Comparison of ENCODE assay signal across 1 mouse cellular context in genomic region chr3:61363989-61364660, GRCm38 (mm10).
TF ChIP-seq lines count a peak whose summit lies in the region.

No protein-coding gene starts in this region.

TF ChIP-seq in MEL, 35 proteins besides CTCF, POLR2A, EP300 and RAD21 (continued from another document):
- TF ChIP-seq NRF1 (IDR thresholded peaks at IDR 0.05; ENCODE audit: insufficient read depth, low read depth, low read length, poor library complexity, severe bottlenecking): peak; percentile 89
- TF ChIP-seq CHD2 (IDR thresholded peaks at IDR 0.05; ENCODE audit: low read length): no peak
- TF ChIP-seq TAL1 (IDR thresholded peaks at IDR 0.05; ENCODE audit: low read length): no peak
- peak; percentile 60 for TF ChIP-seq TCF12 (IDR thresholded peaks at IDR 0.05; ENCODE audit: low read depth, low read length)
- TF ChIP-seq HCFC1 (IDR thresholded peaks at IDR 0.05; ENCODE audit: low read depth, low read length): peak; percentile 80
- TF ChIP-seq MAFK (IDR thresholded peaks at IDR 0.05; ENCODE audit: borderline replicate concordance, low read depth, low read length): no peak
- TF ChIP-seq ELF1 (IDR thresholded peaks at IDR 0.05; ENCODE audit: low read depth, low read length): peak; percentile 88
- no peak for TF ChIP-seq KAT2A (conservative IDR thresholded peaks at IDR 0.05; ENCODE audit: low read depth, low read length)
- TF ChIP-seq MAX (IDR thresholded peaks at IDR 0.05; ENCODE audit: low read length): no peak
- TF ChIP-seq POLR2AphosphoS5 (IDR thresholded peaks at IDR 0.05; ENCODE audit: borderline replicate concordance, low read depth, low read length): no peak
- no peak for TF ChIP-seq GATA1 (IDR thresholded peaks at IDR 0.05; ENCODE audit: low read depth, low read length)
- no peak for TF ChIP-seq MYC (IDR thresholded peaks at IDR 0.05; ENCODE audit: low read depth, low read length)
- peak; percentile 97 for TF ChIP-seq MAZ (IDR thresholded peaks at IDR 0.05; ENCODE audit: low read depth, low read length)
- no peak for TF ChIP-seq ZC3H11A (IDR thresholded peaks at IDR 0.05; ENCODE audit: low read depth, low read length)
- TF ChIP-seq ETS1 (IDR thresholded peaks at IDR 0.05; ENCODE audit: low read depth, low read length): no peak
- TF ChIP-seq USF1 (IDR thresholded peaks at IDR 0.05; ENCODE audit: low read depth, low read length): peak; percentile 38; the same call in 1 of the 2 replicates
- TF ChIP-seq NELFE (IDR thresholded peaks at IDR 0.05; ENCODE audit: low read depth, low read length): no peak; the same call in 1 of the 2 replicates
- no peak for TF ChIP-seq ZNF384 (IDR thresholded peaks at IDR 0.05; ENCODE audit: low read depth, low read length)
- 0 out of 2 replicates have a peak, but pooled peaks have one; percentile 13 for TF ChIP-seq MXI1 (IDR thresholded peaks at IDR 0.05; ENCODE audit: low read depth, low read length)
- TF ChIP-seq E2F4 (IDR thresholded peaks at IDR 0.05; ENCODE audit: borderline replicate concordance, low read depth, low read length): no peak
